Mouse (Mus musculus): ENCODE measurements around the gene Cyp4a32.
"Not testable (repeated sequence)": the region's sequence is repeated elsewhere in the genome, so short reads cannot be mapped to it uniquely, and the experiment has no call there.

Gene Cyp4a32

GRCm38 (mm10) chr4:115600611-115601010 is at the start of gene Cyp4a32:
Gene Cyp4a32, plus strand, starts transcription at chr4:115600969.
- not testable (repeated sequence) for DNase-seq (ENCODE audit: low spot score)

DNA sequence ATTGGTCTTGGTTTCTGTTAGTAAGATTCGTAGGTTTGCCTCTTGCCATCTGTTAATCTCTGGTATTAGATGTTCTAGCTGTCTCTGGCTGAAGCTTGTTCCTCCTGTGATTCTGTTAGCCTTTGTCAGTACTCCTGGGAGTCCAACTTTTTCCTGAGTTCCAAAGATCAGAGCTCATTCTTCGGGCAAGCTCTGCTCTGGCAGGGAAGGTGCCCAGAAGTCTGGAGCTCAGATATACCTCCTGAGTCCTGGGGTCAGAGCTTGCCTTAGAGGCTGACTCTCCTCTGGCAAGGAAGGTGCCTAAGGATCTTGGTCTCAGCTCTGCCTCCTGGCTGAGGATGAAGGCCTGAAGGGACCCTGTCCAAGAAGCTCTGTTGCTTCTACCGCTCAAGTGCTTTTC is 48.0 kb upstream of the Cyp4a32 start:
- no peak for DNase-seq (ENCODE audit: low spot score)

DNA sequence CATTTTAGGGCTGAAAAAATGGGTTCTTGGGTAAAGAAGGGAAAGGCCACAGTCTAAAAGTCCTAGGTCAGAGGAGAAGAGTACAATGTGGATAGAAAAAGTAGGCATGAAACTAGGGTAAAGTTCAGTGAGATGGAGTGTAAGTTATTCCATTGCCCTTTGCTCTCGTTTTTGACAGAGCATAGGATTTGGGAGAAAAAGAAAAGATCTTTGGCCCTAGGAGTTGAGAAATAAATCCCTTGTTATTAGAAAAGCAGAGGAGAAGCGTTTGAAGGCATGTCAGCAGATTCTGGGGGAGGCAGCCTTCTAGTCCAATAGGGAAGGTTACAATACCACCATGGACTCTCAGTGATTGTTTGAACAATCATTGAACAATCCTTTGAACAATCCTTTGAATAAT is 45.3 kb upstream of the Cyp4a32 start:
- DNase-seq (ENCODE audit: low spot score): no peak

GRCm38 (mm10) chr4:115557861-115558561 is 42.8 kb upstream of the Cyp4a32 start:
- DNase-seq (ENCODE audit: low spot score): no peak

GRCm38 (mm10) chr4:115561236-115561635 is 39.5 kb upstream of the Cyp4a32 start:
- not testable (repeated sequence) for DNase-seq (ENCODE audit: low spot score)

DNA sequence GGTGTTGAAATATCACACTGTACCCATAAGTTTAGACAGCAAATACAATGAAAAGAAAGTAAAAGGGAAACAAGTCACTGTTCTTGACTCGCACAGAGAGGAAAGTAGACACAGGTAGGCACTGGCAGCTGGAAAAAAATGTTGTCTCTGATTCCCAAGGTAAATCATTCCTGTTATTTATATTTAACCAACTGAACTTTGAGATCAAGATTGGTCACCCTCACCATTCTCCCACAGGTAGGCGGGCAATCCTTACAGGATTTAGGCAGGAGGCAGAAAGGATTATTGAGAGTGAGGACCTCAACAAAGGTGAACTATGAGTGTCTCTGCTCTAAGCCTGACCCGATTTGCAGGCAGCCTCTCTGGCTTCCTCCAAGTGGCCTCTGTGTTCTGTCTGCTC is 37.4 kb upstream of the Cyp4a32 start, which contains the start of gene Cyp4a31:
Gene Cyp4a31, plus strand, starts transcription at position 249 of the 400 bp plus-strand sequence.
- DNase-seq (ENCODE audit: low spot score): no peak

DNA sequence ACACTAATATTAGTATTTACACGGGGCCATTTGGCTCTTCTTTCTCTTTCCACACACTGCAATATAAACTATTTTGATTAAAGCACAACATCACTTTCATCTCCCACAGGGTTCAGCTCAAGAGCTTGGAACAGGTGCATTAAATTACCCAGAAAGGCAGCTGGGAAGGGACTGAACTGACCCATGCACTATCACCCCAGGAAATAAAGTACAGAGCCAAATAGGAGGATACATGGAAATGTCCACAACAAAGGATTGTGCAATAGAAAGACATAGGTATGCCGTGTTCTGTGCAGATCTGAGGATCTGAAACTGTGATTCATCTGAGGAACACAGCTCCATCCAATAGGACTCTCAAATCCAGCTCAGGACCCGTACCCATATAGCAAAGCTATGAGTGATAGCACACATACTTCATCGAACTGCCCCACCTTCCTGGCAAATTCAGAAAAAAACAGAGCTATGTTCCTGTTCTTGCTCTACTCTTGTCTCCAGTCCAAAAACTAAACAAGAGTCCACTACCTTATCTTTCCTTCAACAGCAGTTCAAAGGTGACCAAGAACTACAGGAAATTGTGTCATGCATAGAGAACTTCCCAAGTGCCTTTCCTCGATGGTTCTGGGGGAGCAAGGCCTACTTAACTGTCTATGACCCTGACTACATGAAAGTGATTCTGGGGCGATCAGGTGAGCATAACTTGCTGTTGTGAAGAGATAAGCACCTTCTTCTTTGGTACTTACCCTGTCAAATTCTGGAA is 36.1 kb upstream of the Cyp4a32 start:
- not testable (repeated sequence) for DNase-seq (ENCODE audit: low spot score)

GRCm38 (mm10) chr4:115575255-115575654 is 25.5 kb upstream of the Cyp4a32 start:
- no peak for DNase-seq (ENCODE audit: low spot score)

GRCm38 (mm10) chr4:115575776-115576175 is 25.0 kb upstream of the Cyp4a32 start:
- no peak for DNase-seq (ENCODE audit: low spot score)

- DNase-seq (ENCODE audit: low spot score): no peak
Observed at GRCm38 (mm10) chr4:115583036-115583435, 17.7 kb upstream of the Cyp4a32 start.

DNA sequence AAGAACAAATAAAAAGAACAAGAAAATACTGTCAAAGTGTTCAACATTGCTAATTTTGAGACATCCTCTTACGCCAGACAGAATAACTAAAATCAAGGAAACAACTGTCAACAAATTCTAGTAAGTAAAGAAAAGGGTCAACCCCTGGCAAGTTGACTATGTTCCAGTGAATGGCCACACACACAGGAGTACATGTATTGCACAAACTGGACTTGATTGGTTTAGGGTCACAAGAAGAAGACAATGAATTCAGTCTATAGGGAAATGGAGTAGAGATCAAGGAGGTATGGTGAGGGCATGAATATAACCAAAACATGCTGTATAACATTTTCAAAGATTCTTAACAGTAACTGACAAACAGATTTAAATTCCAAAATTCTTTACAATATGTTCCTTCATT is 4.4 kb upstream of the Cyp4a32 start:
- DNase-seq (ENCODE audit: low spot score): no peak

DNA sequence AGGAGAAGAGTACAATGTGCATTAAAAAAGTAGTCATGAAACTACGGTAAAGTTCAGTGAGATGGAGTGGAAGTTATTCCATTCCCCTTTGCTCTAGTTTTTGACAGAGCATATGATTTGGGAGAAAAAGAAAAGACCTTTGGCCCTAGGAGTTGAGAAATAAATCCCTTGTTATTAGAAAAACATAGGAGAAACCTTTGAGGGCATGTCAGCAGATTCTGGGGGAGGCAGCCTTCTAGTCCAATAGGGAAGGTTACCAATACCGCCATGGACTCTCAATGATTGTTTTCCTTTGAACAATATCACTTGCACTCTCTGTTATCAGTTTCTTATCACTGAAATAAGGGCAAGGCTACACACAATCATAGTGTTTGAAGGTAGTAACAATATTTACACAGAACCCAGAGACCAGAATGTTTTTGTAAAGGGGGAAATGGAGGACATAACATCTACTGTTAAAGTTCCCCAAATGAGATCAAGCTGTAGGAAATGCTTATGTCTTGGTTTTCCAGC is 3.9 kb upstream of the Cyp4a32 start:
- no peak for DNase-seq (ENCODE audit: low spot score)

DNA sequence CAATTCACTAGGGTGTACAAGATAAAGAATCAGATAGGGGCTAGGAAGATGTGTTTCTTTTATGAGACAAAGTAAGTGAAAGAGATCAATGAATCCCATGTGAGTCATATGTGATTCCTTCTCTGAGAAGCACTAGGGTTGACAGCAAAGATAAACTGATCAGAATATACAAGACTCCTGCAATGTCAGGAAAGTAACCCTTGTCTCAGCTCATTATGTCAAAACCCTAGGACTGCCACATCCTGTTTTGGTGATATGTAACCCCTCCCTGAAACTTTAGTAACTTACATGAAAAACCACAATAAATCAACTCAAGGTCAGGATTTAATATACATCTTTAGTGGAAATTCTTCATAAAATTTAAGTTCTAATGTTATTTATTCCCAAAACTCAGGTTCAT is 13.2 kb downstream of the Cyp4a32 start:
- no peak for DNase-seq (ENCODE audit: low spot score)

GRCm38 (mm10) chr4:115625560-115625959 is 24.8 kb downstream of the Cyp4a32 start:
- not testable (repeated sequence) for DNase-seq (ENCODE audit: low spot score)

GRCm38 (mm10) chr4:115642967-115643754 is 42.4 kb downstream of the Cyp4a32 start:
- DNase-seq (ENCODE audit: low spot score): no peak

DNA sequence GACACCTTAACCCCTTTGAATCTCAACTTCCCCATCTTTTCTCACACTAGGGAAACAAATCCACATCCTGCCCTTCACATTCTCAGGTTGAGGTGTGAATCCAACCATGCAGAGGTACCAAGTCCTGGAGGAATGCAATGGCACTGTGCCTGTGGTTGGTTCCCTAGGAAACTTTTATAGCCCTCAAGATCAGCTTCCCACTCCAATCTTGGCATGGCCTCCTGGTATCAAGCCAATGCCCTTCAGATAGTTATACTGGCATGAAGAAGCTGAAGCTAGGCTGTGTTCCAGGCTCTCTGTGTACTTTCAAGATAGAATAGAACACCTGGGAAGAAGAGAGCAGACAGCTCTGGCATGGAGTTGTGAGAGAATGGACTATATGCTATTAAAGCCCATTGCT is 44.6 kb downstream of the Cyp4a32 start:
- no peak for DNase-seq (ENCODE audit: low spot score)

DNA sequence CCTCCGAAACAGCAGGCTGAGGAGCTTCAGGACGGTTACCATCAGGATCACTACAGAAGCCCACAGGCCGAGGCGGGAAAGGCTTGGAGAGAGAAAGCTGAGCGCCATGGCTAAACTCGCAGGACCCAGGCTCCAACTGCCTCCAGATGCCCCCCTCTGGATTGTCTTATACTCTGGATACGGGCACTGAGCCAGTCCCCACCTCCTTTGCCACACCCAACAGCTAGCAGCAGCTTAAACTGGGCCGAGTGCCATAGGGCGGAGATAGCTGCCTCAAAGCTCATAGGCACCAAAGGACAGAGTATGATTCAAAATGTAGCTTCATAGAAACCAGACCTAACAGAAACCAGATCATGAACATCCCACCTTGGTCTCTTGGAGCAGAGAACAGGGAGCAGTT is 46.8 kb downstream of the Cyp4a32 start, which contains the start of gene Cyp4b1:
Gene Cyp4b1, minus strand, starts transcription at position 144 of the 400 bp plus-strand sequence.
- no peak for DNase-seq (ENCODE audit: low spot score)

GRCm38 (mm10) chr4:115648752-115649151 is 48.0 kb downstream of the Cyp4a32 start:
- no peak for DNase-seq (ENCODE audit: low spot score)

DNA sequence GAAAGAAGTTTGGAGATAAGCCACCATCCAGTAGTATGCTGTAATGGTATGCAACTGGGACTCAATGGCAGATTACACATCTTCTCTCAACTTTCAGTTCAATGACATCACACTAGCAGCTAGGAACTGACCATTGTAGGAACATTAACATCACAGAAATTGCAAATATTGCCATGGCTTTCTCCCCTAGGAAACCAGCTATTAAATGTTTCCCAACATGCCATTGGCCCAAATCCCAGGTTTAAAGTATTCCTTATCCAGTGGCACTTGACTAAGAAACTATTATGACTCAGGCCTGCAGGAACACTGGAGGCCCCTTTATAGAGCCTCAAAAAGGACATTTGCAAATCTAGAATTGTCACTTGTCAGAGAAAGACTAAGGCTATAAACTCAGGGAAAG is 48.6 kb downstream of the Cyp4a32 start:
- no peak for DNase-seq (ENCODE audit: low spot score)

- no peak for DNase-seq (ENCODE audit: low spot score)
Observed at GRCm38 (mm10) chr4:115650866-115651265, 50.1 kb downstream of the Cyp4a32 start.

DNA sequence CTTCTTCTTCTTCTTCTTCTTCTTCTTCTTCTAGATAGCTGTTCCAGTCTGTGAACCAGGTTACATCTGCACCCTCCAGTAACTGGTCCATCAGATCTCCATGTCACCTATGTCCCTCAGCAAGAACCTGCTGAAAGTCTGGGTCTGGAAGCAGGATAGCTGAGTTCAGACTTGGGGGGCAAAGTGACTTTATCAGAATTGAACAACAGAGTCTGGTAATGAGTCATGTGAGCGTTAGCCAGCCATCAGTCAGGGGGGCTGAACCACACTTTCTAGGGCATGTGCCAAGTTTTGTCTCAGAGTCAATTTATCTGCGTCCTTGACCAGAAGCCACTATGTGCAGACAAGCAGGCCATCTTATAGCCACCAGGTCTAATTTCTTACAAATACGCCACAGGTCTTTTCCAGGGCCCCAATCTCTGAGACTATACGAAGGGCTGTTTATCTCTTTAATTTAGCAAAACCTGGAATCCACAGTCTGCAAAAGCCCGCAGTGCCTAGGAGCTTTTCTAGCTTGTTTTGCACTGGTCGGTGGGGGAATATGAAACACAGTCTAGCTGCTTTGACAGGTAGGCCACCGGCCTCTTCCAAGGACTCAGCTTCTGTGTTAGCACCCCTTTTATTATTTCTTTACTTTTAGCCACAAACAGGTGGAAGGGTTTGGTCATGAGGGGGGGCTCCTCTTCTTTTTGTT is 55.2 kb downstream of the Cyp4a32 start:
- DNase-seq (ENCODE audit: low spot score): not testable (repeated sequence)

DNA sequence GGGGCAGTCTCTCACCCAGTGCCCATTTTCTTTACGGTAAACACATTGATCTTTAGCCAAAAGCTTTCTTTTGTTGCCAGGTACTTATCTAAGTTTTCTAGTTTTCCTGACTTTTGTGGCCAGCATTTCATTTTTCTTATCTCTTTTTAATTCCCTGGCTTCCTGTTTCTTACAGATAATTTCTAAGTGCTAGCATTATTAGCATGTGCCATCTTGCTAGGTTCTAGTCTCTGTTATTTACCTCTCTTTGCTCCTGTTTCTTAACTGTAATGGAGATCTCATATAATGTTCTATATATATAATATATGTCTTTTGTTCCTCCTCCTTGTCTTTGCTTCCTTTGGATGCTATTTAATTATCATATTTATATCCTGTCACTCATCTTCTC is 55.8 kb downstream of the Cyp4a32 start:
- not testable (repeated sequence) for DNase-seq (ENCODE audit: low spot score)

Measured in retina, embryonic 14.5 days (tissue).